Mouse (Mus musculus): ENCODE results near the gene Fcho2.

- TF ChIP-seq CTCF (IDR thresholded peaks at IDR 0.05; ENCODE audit: borderline replicate concordance, extremely low read depth, insufficient read depth, insufficient read length), result no peak
- TF ChIP-seq POLR2A (IDR thresholded peaks at IDR 0.05; ENCODE audit: borderline replicate concordance, extremely low read depth, insufficient read depth, insufficient read length, poor library complexity, severe bottlenecking), result no peak
These were observed 104.6 kb downstream of the Fcho2 start for GRCm38 (mm10) chr13:98710655-98711054.

Measured in brain, embryonic 14.5 days (tissue).